Mouse (Mus musculus) gastrocnemius, adult 8-10 months (tissue): Measurements from ENCODE around the gene Tuba1a. TPM values are rescaled to one million over a fixed set of nuclear protein-coding genes. Genes with fewer than 3 reads are reported as not detected.
"Not testable (repeated sequence)": the region's sequence is repeated elsewhere in the genome, so short reads cannot be mapped to it uniquely, and the experiment has no call there.

Source experiments
- DNase-seq, 2 experiments: peaks; one replicate each; pipeline ENCODE4 v3.0.0; 2022; ENCODE audit warnings: low spot score in 2 of 2
- total RNA-seq, 4 experiments: library from RNA; stranded (reverse); gene quantifications; 2 replicates each; pipeline ENCODE4 v1.2.4; 2022

Gene Tuba1a
- total RNA-seq, 4 experiments from 2014 or later = 12.6 to 24.0 (median 18.4) TPM

DNA sequence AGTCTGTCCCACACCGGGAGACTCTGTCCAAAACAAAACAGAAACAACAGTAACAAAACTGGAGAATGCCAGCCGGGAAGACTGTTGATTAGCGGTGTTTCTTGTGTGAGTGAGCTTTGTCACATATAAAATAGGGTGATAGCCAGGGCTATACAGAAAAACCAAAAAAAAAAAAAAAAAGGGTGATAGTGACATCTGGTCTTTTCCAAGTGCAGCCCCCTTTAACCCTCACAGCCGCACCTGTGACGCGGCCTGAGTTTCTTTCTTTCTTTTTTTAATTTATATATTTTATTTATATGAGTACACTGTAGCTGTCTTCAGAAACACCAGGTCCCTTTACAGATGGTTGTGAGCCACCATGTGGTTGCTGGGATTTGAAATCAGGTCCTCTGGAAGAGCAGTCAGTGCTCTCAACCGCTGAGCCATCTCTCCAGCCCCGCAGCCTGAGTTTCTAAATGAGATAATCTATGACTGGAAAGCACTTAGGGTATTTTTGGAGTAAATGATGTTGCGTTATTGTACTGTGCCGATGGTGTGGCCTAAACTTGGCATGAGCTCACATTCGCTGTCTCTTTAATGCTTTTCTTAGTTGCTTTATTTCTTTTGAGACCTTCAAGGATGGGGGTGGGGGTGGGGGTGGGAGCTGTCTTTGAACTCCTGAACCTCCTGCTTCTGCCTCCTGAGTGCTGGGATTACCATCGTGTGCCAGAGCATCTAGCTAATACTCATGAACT lies 32.6 kb upstream of the Tuba1a start:
- DNase-seq = no peak

DNA sequence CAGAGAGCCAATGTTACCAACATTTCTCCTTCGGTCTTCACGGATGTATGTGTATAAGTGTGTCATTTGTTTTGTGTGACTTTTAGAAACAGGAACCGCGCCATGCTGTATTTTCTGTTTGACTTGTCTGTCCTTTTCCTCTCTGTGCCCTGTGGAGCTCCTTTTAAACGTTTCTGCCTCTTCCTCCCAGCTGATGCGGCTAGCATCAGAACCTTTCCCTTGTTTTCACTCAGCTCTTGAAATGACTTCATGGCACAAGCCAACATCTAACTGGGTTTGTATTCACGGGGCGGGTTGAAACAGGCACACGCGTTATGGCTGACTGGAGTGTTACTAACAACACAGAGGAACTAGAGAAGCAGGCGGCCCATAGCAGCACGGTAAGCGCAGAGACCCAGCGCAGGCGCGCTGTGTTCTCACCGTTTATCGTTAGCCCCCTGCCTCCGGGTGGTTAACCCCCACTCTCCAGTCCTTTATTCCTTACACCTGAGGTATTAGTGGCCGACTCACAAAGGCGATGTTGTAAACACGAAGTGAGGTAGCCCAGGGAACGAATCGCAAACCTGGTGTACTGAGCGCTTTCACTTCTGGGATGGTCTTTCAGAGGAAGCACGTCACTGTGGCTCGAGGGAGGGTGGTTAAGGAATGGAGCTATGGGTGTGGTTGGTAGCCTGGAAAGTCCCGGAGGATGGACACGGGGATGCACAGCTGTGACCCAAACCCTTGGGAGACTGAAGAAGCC lies 31.9 kb upstream of the Tuba1a start:
- peak; percentile 76 for DNase-seq

DNA sequence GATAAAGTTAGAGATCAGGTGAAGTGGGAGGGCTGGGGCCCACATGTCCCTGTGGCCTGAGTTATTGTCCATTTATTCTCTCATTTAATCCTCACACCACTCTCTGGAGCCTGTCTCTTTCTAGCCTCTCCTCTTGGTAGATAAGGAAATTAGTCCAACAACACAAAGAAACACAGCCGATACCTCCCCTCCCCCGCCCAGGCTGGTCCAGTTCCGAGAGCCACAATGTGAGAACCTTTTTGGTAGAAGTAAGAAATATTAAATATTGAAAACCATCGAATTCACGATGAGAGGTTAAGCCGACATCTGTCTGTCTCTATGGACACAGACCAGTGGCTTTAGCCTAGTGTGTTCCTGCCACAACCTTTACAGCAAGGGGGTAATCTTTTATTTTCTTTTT lies 31.2 kb upstream of the Tuba1a start:
- no peak for DNase-seq

DNA sequence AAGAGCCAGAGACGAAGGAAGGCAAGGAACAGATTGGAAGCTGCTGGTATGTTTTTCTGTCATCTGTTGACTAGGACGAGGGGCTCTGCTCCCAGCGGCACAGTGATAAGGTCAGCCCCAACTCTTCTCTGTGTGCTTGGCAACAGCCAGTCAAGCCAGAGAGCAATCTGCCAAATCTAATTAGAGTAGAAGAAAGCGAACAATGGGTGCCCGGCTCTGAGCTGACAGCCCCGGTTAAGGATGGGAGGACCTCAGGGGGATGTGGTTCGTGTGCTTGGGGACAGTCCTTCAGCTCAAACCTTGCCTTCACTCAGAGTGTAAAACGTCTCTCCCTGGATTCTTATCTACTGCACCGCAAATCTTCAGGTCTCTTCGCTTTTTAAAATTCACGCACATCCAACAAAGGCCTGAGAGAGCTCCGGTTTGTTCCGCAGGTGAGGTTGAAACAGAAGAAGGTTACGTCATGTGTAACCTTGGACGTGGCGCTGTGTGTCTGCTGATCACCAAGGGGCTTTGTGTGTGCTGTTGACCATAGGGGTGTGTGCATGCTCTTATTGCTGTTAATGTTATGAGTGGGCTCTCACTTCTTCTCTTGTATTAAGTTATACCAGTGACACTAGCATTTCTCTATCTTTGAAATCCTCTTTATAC lies 30.1 kb upstream of the Tuba1a start:
- no peak for DNase-seq

DNA sequence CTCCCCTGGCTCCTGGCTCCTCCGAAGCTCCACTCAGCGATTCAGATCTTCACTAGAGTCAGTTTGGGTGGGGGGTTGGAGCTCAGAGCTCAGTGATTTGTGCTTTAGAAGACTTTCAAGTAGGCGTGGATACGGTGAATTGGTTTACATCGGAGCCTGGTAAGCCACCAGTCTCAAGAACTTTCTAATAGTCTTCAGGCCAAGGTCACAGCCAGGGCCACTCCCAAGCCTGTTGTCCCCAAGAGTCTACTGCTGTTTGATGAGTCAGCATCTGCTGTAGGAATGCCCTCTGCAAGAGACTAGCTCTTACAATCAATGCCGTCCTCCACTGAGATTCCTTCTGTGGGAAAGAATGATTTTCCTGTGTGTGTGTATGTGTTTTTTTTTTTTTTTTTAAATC lies 28.6 kb upstream of the Tuba1a start:
- DNase-seq = no peak

DNA sequence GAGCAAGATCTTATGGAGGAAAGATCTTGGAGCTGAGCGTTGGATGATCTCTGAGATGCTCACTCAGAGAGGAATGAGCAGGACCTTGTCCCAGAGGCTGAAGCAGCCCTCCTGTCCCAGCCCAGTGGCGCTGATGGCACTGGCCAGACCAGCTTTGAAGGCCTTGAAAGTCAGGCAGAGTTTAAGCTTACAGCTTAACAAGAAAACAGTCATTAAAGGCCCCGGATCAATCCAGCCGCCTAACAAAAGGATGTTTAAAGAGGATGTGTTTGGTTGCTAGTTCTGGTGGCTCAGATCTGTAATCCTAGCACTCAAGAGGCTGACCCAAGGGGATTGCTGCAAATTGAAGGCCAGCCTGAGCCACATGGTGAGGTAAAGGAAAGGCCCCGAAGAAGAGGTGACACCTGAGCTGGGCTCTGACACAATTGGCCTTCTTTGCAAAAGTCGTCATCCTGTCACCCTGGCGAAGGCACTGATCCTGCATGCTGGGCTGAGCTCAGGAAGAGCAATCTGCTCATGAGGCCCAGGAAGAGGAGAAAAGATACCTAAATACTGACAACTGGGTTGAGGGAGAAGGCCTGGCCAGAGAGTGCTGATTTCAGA lies 26.6 kb upstream of the Tuba1a start:
- DNase-seq = no peak

DNA sequence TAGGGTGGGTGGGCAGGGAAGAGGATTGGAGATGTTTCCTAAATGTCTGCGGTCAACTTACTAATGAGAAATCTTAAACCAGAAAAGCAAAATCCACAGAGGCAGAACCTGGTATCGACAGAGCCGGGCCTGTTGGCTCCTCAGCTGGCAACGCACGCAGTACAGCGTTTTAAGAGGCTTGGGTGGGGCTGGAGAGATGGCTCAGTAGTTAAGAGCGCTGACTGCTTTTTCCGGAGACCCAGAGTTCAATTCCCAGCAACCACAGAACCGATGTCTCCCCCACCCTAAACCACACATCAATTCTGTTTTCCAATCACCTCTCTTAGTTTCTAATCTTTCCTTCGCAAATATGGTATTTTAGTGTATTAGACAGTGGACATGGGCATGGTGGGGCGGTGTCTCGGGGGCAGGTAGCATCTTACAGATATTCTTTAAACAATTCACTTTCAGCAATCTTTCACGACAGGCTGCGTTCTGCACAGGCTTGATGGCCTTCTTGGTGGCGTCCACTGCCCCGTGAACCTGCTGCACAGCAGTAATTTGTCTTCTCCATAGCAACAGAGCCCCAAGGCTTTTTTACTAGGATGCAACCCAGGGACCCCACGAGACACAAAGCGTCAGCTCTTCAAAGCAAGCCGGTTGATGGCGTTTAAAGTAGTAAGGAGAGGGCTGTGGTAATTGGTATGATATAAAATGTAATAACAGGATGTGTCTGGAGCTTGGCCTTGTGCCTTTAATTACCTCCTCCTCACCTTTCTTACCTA lies 25.1 kb upstream of the Tuba1a start:
- DNase-seq = no peak

DNA sequence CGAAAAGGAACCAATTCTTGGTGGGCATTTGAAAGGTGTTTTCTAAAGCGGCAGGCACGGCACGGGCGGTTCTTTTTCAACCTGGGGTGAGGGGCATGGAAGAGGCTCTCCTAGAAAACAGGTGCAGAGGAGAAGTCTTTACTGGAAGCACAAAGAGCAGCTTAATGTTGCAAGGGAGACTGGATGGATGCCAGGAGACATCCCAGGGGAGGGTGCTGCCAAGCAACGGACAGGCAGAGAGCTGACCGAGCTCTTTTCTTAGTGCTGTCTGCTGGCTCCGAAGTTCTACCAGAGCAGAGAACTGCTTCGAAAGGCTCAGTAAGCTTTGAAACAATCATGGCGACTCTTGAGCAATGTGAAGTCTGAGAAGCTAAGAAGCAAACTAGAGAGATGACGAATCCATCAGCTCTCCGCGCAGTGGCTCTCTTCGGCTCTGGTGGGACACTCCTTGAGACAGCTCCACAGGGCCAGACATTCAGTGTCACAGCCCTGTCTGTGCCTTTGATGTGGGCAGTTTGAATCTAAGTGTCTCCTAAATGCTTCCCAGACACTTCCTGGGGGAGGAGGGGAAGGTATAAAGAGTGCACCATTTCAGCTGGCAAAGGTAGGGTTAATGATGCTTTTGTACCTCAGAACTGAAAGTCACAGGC lies 24.4 kb upstream of the Tuba1a start:
- DNase-seq = peak; percentile 91 to 94

DNA sequence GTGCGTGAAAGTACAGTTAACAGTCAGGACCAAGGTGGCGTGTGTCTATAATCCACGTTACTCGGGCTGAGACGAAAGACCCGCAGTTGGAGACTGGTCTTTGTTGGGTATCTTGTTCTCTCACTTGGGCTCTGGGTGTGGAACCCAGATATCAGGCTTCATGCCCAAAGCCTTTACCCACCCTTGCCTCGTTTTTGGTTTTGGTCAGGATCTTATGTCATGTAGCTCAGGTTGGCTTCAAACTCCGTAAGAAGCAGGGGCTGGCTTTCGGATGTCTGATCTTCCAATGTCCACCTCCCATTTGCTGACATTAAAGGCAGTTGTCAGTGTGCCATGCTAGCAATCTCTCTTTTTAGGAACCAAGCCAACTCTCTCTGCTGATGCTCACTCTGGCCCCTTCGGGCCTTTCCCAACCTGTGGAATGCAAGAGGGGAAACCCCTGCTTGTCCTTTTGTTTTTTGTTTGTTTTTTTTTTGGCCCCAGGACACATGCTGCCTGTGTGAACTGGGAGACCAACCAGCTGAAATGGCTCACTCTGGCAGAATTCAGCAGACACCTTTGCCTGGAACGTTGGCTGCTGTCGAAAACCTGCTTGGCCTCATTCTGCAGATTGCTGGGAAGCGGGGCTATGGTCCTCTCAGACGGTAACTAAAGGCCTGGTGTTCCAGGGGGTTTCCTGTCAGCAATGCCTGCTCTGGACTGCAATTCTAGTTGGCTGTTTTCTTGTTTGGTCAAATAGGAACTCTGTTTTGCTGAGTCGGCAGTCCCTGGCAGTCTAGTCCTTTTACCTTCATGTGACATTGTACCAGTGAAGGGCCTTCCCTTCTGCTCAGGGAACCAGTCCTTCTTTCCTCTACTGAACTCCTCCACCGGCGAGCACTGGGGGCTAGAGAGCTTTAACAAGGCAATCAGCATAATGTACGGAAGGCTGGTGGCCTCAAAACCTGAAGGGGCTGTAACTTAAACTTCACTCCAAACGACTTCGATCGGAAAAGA lies 23.6 kb upstream of the Tuba1a start:
- no peak for DNase-seq

DNA sequence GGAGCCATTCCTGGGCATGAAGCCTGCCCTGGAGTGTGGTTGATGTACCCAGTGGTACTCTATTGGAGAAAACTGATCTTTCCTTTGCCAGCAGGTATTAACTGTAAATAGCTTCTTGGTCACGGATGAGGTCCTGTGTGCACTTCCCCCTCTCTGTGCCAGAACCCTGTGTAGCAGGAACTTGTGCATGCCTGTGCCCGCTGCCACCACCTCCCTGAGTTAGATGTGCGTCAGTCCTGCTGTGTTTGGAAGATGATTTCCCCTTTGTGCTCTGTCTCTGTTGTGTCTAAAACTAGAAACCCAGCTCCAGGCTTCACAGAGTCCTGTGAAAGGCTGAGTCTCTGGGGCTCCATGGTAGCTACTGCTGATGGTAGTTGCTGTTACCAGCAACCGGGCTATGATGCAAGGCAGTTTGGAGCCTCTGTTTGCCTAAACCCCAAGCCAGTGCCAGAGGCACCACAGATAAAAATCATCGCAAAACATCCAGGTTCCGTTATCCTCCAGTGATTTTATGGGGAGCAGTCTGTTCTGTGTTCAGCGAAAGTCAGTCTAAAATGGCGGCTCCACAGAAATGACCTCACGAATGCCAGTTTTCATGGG lies 19.6 kb upstream of the Tuba1a start:
- no peak for DNase-seq

DNA sequence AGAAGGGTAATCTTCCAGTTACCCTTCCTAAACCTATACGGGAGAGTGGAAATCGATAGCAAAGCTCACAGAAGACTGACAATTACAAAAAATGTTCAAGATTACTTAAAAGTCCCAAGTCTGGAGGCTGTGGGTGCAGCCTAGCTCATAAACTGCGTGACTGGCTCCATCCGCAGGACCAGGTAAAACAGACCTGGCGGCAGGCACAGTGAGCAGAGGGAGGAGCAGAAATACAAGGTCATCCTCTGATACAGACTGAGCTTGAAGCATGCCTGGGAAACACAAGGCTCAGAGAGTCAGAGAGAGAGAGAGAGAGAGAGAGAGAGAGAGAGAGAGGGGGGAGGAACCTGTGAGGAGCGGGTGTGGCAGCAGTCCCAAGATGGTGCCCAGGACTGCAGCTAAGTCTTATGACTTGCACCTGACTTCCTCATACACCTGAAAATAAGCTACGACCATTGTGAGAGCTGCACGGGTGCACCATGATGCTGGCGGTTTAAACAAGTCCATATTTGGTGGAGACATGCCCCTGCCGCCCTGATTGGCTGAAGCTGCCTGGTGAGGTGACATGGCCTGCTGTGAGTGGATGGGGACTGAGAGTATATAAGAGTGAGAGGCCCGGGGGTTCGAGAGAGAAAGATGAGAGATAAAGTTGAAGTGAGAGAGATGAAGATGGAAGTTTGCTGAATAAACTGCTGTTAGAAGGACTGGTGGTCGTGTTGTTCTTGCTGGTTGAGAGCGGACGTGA lies 18.2 kb upstream of the Tuba1a start:
- not testable (repeated sequence) for DNase-seq

DNA sequence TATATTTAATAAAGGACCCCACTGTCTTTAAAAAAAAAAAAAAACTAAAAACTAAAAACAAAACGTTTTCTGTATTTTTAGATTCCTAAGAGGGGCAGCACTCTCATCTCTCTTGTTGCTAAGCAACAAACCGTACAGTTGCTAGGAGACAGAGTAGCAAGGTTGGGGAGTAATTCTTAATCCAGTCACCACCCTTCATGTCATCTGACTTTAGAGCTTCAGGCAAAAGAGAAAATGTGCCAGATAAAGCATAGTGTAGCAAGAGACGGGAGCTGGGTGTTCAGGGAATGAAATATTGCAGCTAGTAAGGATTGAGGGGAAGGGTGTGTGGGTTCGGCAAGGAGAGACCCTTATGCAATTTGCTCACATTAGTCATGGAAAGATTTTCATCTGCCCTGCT lies 17.6 kb upstream of the Tuba1a start:
- no peak for DNase-seq

DNA sequence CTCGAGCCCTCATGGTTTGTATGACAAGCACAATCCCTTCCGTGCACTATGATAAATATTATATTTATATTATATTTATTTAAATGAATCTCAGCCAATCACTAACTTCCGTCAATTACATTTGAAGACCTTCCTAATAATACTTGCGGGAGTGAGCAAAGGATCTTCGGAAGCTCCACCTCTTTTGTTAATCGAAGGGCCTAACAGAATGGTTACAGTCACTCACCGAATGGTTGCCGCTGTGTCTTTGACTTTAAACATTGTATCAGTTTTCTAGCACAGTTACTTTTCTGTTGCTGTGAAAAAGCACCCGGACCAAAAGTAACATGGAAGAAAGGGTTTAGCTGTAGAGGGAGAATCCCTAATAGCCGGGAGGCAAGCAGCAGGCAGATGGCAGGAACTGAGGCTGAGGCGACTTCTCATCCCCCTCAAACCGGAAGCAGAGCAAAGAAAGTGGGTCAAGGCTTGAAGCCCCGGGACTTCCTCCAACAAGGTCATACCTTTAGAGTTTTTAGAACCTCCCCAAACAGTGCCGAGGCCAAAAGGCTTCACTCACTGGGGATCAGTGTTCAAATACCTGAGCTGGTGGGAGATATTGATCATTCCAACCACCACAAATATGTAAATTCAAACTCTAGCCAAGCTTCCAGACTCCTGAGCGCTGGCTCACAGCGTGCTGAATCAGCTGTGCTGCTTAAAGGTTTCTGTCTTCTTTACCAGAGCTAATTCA lies 16.0 kb upstream of the Tuba1a start:
- no peak for DNase-seq

DNA sequence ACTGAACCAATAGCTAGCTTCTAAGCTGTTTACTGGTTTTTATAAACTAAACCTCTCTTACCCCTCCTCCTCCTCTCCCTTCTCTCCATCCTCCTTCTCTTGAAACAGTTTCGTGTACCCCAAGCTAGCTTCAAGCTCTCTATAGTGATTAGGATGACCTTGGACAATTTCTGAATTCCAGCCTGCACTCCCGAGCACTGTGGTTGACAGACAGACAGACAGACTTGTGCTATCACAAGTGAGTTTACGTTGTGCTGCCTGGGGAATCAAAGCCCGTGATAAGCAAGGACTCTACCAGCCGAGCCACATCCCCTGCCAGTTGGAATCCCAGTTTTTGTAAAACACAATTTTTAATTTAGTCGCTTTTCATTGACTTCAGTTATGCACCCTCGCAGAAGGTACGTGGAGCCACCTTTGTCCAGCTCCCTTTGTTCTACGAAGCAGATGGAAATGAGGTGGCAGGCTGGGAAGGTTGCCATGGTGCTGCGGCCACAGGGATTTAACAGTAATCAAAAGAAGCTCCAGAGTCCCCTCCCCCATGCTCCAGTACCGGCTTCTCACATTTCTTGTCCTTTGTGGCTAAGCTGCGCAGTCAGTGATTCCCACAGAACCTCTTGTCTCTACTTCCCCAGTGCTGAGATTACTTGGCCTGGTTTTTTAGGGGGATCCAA lies 15.3 kb upstream of the Tuba1a start:
- no peak for DNase-seq

DNA sequence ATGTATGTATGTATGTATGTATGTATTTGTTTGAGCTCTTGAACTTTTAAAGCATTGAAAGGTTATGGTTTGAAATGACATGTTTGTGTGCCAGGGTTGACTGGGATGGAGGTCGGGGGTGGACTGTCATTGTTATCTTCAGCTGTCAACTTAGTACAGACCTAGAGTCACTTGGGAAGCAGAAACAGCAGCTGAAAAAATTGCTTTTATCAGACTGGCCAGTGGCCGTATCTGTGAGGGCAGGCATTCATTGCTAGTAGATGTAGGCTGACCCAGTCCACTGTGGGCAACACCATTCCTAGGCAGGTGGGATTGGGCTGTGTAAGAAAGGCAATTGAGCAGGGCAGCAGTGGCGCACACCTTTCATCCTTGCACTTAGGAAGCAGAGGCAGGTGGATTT lies 6.0 kb upstream of the Tuba1a start:
- no peak for DNase-seq

DNA sequence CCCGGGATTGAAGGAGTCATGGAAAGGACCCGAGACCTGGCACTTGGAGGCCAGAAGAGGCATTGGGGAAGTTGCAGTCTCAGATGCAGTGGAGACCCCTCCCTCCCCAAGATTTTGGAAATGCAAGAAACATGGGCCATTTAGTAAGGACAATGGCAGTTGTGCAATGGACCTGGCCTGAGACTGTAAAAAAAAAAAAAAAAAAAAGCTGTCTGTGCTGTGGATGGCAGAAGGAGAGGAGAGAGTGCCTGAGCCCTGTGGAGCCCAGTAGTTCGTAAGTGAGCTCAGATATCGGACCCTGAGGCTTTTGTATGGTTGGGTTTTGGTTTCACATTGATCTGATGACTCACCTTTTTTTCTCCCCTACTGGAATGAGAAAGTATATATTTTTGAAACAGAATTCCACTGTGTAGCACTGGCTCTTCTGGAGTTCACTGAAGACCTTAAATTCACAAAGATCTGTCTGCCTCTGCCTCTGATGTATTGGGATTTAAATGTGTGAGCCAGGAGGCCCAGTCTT lies 5.5 kb upstream of the Tuba1a start:
- no peak for DNase-seq

DNA sequence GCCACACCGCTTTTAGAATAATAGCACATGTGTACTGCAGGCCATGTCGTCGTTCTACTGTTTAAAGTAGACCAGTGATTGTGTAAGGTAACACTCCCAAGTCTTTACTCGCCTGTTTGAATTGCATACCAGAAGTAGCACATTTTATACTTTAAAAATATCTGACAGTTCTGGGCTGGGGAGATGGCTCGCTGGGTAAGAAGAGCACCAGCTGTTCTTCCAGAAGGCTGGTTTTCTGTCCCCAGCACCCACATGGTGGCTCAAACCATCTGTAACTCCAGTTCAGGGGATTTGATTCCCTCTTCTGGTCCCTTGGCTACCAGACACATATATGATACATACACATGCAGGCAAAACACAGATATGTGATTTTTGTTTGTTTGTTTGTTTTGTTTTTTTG lies 4.0 kb upstream of the Tuba1a start:
- no peak for DNase-seq
